Mouse (Mus musculus): ENCODE data around the gene Ccdc149. TPM values are rescaled to one million over a fixed set of nuclear protein-coding genes. Genes with fewer than 3 reads are reported as not detected.

The Ccdc149 gene
- 8.5 and 9.6 TPM in 2 replicates for polyA plus RNA-seq (2014; fragmentation: Nextera tagmentation; extraction: Ambion mirVana)

- peak within 1 kb of the TSS; percentile 78 for H3K4me2 ChIP-seq (ENCODE audit: low read length)
- H3K4me3 ChIP-seq (ENCODE audit: low read depth, low read length), result peak within 1 kb of the TSS; percentile 67
- H3K4me1 ChIP-seq (ENCODE audit: control insufficient read depth, insufficient read depth, low read length), result peaks cover 6% of the 10 kb centered on the region
- DNase-seq (ENCODE audit: low spot score) (peak; percentile 85), ATAC-seq (peak; percentile 94)
- H3K36me3 ChIP-seq (ENCODE audit: control insufficient read depth, insufficient read depth, low read length), result no peaks in the 10 kb centered on the region
- no peaks in the 10 kb centered on the region for H3K27me3 ChIP-seq (replicated peaks; ENCODE audit: control insufficient read depth, insufficient read depth, low read length)
- H3K27ac ChIP-seq (ENCODE audit: low read depth, low read length), result peak within 1 kb of the TSS; percentile 82
- WGBS, result under 1% methylated on average over 47 of the region's 65 CpGs
- no peaks in the 10 kb centered on the region for H3K9me3 ChIP-seq (replicated peaks; ENCODE audit: control insufficient read depth, low read length)
- H3K9ac ChIP-seq (ENCODE audit: low read length), result peak within 1 kb of the TSS; percentile 94
These were observed at the start of gene Ccdc149 for GRCm38 (mm10) chr5:52470991-52471801. Gene Ccdc149, minus strand, starts transcription at chr5:52471521.

- Histone ChIP-seq H3K4me3 (ENCODE audit: low read depth, low read length) (no peak overlapping the region), H3K36me3 (ENCODE audit: control insufficient read depth, insufficient read depth, low read length) (no peaks in the 10 kb centered on the region), H3K9ac (ENCODE audit: low read length) (no peak overlapping the region), H3K27me3 (replicated peaks; ENCODE audit: control insufficient read depth, insufficient read depth, low read length) (no peaks in the 10 kb centered on the region), H3K9me3 (replicated peaks; ENCODE audit: control insufficient read depth, low read length) (no peaks in the 10 kb centered on the region), H3K4me1 (ENCODE audit: control insufficient read depth, insufficient read depth, low read length) (peaks cover 3% of the 10 kb centered on the region; the same call in 1 of the 2 replicates), H3K27ac (ENCODE audit: low read depth, low read length) (no peak overlapping the region), H3K4me2 (ENCODE audit: low read length) (no peak overlapping the region)
- DNase-seq (ENCODE audit: low spot score) (no peak), ATAC-seq (no peak)
- WGBS, result 81% methylated on average over 2 of the region's 2 CpGs
These were observed 48.6 kb upstream of the Ccdc149 start for GRCm38 (mm10) chr5:52519921-52520320.

GRCm38 (mm10) chr5:52516072-52516476 lies 44.8 kb upstream of the Ccdc149 start:
- H3K9me3 ChIP-seq (replicated peaks; ENCODE audit: control insufficient read depth, low read length), result no peaks in the 10 kb centered on the region
- H3K4me3 ChIP-seq (ENCODE audit: low read depth, low read length), result peak overlapping the region; percentile 22
- no peaks in the 10 kb centered on the region for H3K36me3 ChIP-seq (ENCODE audit: control insufficient read depth, insufficient read depth, low read length)
- peak overlapping the region; percentile 55 for H3K4me2 ChIP-seq (ENCODE audit: low read length)
- DNase-seq (ENCODE audit: low spot score), result peak; percentile 70
- ATAC-seq, result peak; percentile 79
- 0 out of 2 replicates have a peak overlapping the region, but pooled peaks have one; percentile 16 for H3K27ac ChIP-seq (ENCODE audit: low read depth, low read length)
- H3K9ac ChIP-seq (ENCODE audit: low read length), result peak overlapping the region; percentile 63
- peaks cover 3% of the 10 kb centered on the region; the same call in 1 of the 2 replicates for H3K4me1 ChIP-seq (ENCODE audit: control insufficient read depth, insufficient read depth, low read length)
- no peaks in the 10 kb centered on the region for H3K27me3 ChIP-seq (replicated peaks; ENCODE audit: control insufficient read depth, insufficient read depth, low read length)
- WGBS, result 11% methylated on average over 21 of the region's 21 CpGs

GRCm38 (mm10) chr5:52515246-52516021 lies 44.1 kb upstream of the Ccdc149 start:
- peak; percentile 76 for ATAC-seq
- peak overlapping the region; percentile 22 for H3K4me3 ChIP-seq (ENCODE audit: low read depth, low read length)
- H3K27me3 ChIP-seq (replicated peaks; ENCODE audit: control insufficient read depth, insufficient read depth, low read length), result no peaks in the 10 kb centered on the region
- 15% methylated on average over 22 of the region's 22 CpGs for WGBS
- H3K9ac ChIP-seq (ENCODE audit: low read length), result peak overlapping the region; percentile 63
- peak overlapping the region; percentile 55 for H3K4me2 ChIP-seq (ENCODE audit: low read length)
- no peaks in the 10 kb centered on the region for H3K36me3 ChIP-seq (ENCODE audit: control insufficient read depth, insufficient read depth, low read length)
- H3K27ac ChIP-seq (ENCODE audit: low read depth, low read length), result no peak overlapping the region
- peak; percentile 89 for DNase-seq (ENCODE audit: low spot score)
- H3K9me3 ChIP-seq (replicated peaks; ENCODE audit: control insufficient read depth, low read length), result no peaks in the 10 kb centered on the region
- H3K4me1 ChIP-seq (ENCODE audit: control insufficient read depth, insufficient read depth, low read length), result peaks cover 3% of the 10 kb centered on the region; the same call in 1 of the 2 replicates

- Histone ChIP-seq H3K27me3 (replicated peaks; ENCODE audit: control insufficient read depth, insufficient read depth, low read length) (no peaks in the 10 kb centered on the region), H3K4me2 (ENCODE audit: low read length) (no peak overlapping the region), H3K4me1 (ENCODE audit: control insufficient read depth, insufficient read depth, low read length) (no peaks in the 10 kb centered on the region; the same call in 1 of the 2 replicates), H3K4me3 (ENCODE audit: low read depth, low read length) (no peak overlapping the region), H3K36me3 (ENCODE audit: control insufficient read depth, insufficient read depth, low read length) (no peaks in the 10 kb centered on the region), H3K9me3 (replicated peaks; ENCODE audit: control insufficient read depth, low read length) (no peaks in the 10 kb centered on the region), H3K9ac (ENCODE audit: low read length) (no peak overlapping the region), H3K27ac (ENCODE audit: low read depth, low read length) (no peak overlapping the region)
- 67% methylated on average over 3 of the region's 3 CpGs for WGBS
- DNase-seq (ENCODE audit: low spot score), result no peak
- no peak for ATAC-seq
These were observed 39.8 kb upstream of the Ccdc149 start for GRCm38 (mm10) chr5:52511089-52511488.

GRCm38 (mm10) chr5:52509416-52509815 lies 38.1 kb upstream of the Ccdc149 start:
- H3K36me3 ChIP-seq (ENCODE audit: control insufficient read depth, insufficient read depth, low read length), result no peaks in the 10 kb centered on the region
- no peak overlapping the region for H3K4me2 ChIP-seq (ENCODE audit: low read length)
- H3K27ac ChIP-seq (ENCODE audit: low read depth, low read length), result no peak overlapping the region
- no peak for DNase-seq (ENCODE audit: low spot score)
- no peak overlapping the region for H3K9ac ChIP-seq (ENCODE audit: low read length)
- H3K4me1 ChIP-seq (ENCODE audit: control insufficient read depth, insufficient read depth, low read length), result no peaks in the 10 kb centered on the region
- no peaks in the 10 kb centered on the region for H3K9me3 ChIP-seq (replicated peaks; ENCODE audit: control insufficient read depth, low read length)
- no peak overlapping the region for H3K4me3 ChIP-seq (ENCODE audit: low read depth, low read length)
- WGBS, result 89% methylated on average over 6 of the region's 6 CpGs
- no peak for ATAC-seq
- H3K27me3 ChIP-seq (replicated peaks; ENCODE audit: control insufficient read depth, insufficient read depth, low read length), result no peaks in the 10 kb centered on the region

GRCm38 (mm10) chr5:52504666-52505065 lies 33.3 kb upstream of the Ccdc149 start:
- H3K27ac ChIP-seq (ENCODE audit: low read depth, low read length), result no peak overlapping the region
- WGBS, result 88% methylated on average over 13 of the region's 13 CpGs

GRCm38 (mm10) chr5:52504148-52504547 lies 32.8 kb upstream of the Ccdc149 start:
- no peaks in the 10 kb centered on the region for H3K36me3 ChIP-seq (ENCODE audit: control insufficient read depth, insufficient read depth, low read length)
- DNase-seq (ENCODE audit: low spot score), result no peak

More at GRCm38 (mm10) chr5:52504666-52505065, 33.3 kb upstream of the Ccdc149 start:
- Histone ChIP-seq H3K36me3 (ENCODE audit: control insufficient read depth, insufficient read depth, low read length) (no peaks in the 10 kb centered on the region), H3K9me3 (replicated peaks; ENCODE audit: control insufficient read depth, low read length) (no peaks in the 10 kb centered on the region), H3K9ac (ENCODE audit: low read length) (no peak overlapping the region), H3K4me2 (ENCODE audit: low read length) (no peak overlapping the region), H3K4me1 (ENCODE audit: control insufficient read depth, insufficient read depth, low read length) (no peaks in the 10 kb centered on the region), H3K27me3 (replicated peaks; ENCODE audit: control insufficient read depth, insufficient read depth, low read length) (no peaks in the 10 kb centered on the region), H3K4me3 (ENCODE audit: low read depth, low read length) (no peak overlapping the region)
- DNase-seq (ENCODE audit: low spot score), result no peak
- no peak for ATAC-seq

More at GRCm38 (mm10) chr5:52504148-52504547, 32.8 kb upstream of the Ccdc149 start:
- Histone ChIP-seq H3K4me1 (ENCODE audit: control insufficient read depth, insufficient read depth, low read length) (no peaks in the 10 kb centered on the region), H3K27me3 (replicated peaks; ENCODE audit: control insufficient read depth, insufficient read depth, low read length) (no peaks in the 10 kb centered on the region), H3K4me2 (ENCODE audit: low read length) (no peak overlapping the region), H3K9me3 (replicated peaks; ENCODE audit: control insufficient read depth, low read length) (no peaks in the 10 kb centered on the region), H3K27ac (ENCODE audit: low read depth, low read length) (no peak overlapping the region), H3K4me3 (ENCODE audit: low read depth, low read length) (no peak overlapping the region), H3K9ac (ENCODE audit: low read length) (no peak overlapping the region)
- no peak for ATAC-seq
- WGBS, result 91% methylated on average over 11 of the region's 11 CpGs

Data from forebrain, embryonic 14.5 days (tissue).